Mouse (Mus musculus): ENCODE data around the gene Gcc2.

Gcc2 gene

GRCm38 (mm10) chr10:58255213-58255892 is at the start of gene Gcc2:
Gene Gcc2, plus strand, starts transcription at chr10:58255497.
- in situ Hi-C loops (cut with MboI, MseI): no loop called here

- in situ Hi-C loops (cut with MboI, MseI): loop anchor here (25.0 kb wide), 2 partner anchors 681 to 994 kb away; no protein-coding TSS in a partner anchor
Measured at GRCm38 (mm10) chr10:58205986-58206385, 49.3 kb upstream of the Gcc2 start.

- in situ Hi-C loops (cut with MboI, MseI): loop anchor here (25.0 kb wide), 2 partner anchors 680 to 995 kb away; no protein-coding TSS in a partner anchor
Measured at GRCm38 (mm10) chr10:58206639-58207404, 48.5 kb upstream of the Gcc2 start.

DNA sequence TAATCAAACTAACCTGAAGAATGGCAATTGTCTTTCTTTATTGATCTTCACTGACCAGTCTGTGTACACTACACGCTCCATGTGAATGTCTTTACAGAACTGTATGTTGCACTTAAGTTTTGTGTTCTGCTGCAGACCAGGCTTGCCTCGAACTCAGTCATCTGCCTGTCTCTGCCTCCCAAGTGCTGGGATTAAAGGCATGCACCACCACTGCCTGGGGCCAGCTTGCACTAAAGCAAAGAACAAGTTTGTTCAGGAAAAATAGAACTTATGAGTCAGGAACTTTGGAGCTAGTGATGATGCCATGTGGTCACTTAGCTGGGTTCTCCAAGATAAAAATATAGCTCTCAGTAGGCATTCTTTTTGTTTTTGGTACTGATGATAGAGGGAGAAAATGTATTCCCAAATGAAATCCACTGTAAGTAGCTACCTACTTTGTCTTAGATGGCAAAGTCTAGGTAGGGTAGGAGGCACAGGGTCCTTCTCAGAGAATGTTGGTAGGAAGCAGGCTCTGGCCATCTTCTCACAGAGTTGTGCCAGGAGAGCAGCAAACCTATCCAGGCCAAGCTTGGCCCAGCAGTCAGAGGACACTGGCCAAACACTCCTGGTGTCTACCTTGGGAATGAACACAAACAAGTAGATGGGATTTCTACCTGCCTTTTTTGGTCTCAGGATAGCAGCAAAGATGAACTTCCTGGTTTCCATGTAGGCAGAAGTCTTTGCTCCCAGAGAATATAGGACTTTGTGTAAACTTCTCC is 45.4 kb upstream of the Gcc2 start:
- in situ Hi-C loops (cut with MboI, MseI): loop anchor here (25.0 kb wide), 2 partner anchors 677 to 998 kb away; no protein-coding TSS in a partner anchor

DNA sequence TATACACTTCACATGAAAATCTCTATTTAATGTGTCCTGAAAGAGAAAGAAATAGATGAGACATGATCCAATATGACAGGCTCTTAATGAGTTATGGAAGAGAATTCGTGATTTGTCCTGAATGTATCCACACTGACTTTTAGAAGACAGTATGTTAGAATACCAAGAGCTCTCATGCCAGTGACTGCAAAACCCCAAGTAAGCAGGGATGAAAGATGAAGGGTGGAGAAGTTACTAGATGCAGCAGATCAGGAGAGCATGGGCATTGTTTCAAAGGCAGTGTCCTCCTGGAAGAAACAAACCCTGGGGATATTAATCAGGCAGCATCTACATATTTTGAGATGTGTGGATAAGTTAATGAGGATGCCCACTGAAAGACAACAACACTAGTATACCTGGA is 44.8 kb upstream of the Gcc2 start:
- in situ Hi-C loops (cut with MboI, MseI): loop anchor here (25.0 kb wide), 2 partner anchors 677 to 998 kb away; no protein-coding TSS in a partner anchor

GRCm38 (mm10) chr10:58211213-58211612 is 44.1 kb upstream of the Gcc2 start:
- in situ Hi-C loops (cut with MboI, MseI): loop anchor here (25.0 kb wide), 2 partner anchors 676 to 999 kb away; no protein-coding TSS in a partner anchor

- in situ Hi-C loops (cut with MboI, MseI): loop anchor here (25.0 kb wide), 2 partner anchors 675 to 1000 kb away; no protein-coding TSS in a partner anchor
Measured at GRCm38 (mm10) chr10:58212230-58212629, 43.1 kb upstream of the Gcc2 start.

DNA sequence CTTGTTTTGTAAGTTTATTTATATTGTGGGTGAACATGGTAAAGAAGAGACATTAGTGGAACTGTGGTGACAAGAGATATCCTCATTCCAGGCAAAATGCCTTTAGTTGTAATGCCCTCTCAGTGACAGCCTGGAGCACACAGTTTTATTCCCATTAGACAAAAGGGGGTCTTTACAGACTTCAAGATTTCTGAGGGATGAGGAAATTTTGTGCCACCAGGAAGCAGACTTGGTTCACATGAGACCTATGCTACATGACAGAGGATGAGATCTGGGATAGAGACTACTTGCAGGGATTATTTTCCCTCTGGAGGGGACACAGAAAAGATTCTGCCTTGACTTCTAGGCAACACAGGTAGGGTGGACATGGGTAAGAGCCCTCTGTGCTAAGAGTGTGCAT is 40.8 kb upstream of the Gcc2 start:
- in situ Hi-C loops (cut with MboI, MseI): loop anchor here (25.0 kb wide), 2 partner anchors 673 to 1002 kb away; no protein-coding TSS in a partner anchor

GRCm38 (mm10) chr10:58214934-58215333 is 40.4 kb upstream of the Gcc2 start:
- in situ Hi-C loops (cut with MboI, MseI): loop anchor here (25.0 kb wide), 2 partner anchors 672 to 1003 kb away; no protein-coding TSS in a partner anchor

GRCm38 (mm10) chr10:58215353-58215752 is 39.9 kb upstream of the Gcc2 start:
- in situ Hi-C loops (cut with MboI, MseI): loop anchor here (25.0 kb wide), 2 partner anchors 672 to 1003 kb away; no protein-coding TSS in a partner anchor

DNA sequence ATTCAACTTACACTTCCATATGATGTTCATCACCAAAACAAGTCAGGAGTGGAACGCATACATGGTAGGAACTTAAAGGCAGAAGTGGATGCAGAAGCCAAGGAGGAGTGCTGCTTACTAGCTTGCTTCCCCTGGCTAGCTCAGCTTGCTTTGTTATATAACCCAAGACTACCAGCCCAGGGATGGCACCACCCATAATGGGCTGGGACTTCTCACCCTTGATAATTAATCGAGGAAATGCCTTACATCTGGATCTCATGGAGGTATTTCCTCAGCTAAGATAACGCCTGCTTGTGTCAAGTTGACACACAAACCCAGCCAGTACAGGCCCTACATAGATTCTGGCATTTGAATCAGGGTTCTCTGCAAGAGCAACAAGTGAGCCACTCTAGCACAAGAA is 37.9 kb upstream of the Gcc2 start:
- in situ Hi-C loops (cut with MboI, MseI): loop anchor here (25.0 kb wide), 2 partner anchors 670 to 1005 kb away; no protein-coding TSS in a partner anchor

DNA sequence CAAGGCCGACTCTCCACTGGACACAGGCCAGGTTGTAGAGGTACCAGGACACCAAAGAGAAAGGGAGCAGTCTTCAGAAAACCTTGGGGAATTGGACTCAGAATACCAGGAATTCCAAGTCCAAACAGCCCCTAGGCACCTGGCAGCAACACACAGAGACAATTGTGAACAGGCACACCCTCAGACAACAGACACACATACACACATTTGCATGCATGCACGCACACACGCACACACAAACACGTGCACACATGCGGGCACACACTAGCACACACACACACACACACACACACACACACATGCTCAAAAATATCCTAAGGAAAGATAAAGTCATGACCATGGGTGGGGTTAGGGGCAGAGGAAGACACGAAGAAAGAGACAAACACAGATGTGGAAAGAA is 34.6 kb upstream of the Gcc2 start:
- in situ Hi-C loops (cut with MboI, MseI): loop anchor here (5.0 to 25.0 kb wide), 6 partner anchors 363 to 1008 kb away; no protein-coding TSS in a partner anchor

GRCm38 (mm10) chr10:58221571-58221970 is 33.7 kb upstream of the Gcc2 start:
- in situ Hi-C loops (cut with MboI, MseI): loop anchor here (5.0 to 25.0 kb wide), 6 partner anchors 364 to 1009 kb away; no protein-coding TSS in a partner anchor

- in situ Hi-C loops (cut with MboI, MseI): loop anchor here (5.0 to 25.0 kb wide), 6 partner anchors 366 to 1011 kb away; no protein-coding TSS in a partner anchor
Measured at GRCm38 (mm10) chr10:58223161-58223560, 32.1 kb upstream of the Gcc2 start.

- in situ Hi-C loops (cut with MboI, MseI): loop anchor here (5.0 to 25.0 kb wide), 6 partner anchors 367 to 1012 kb away; no protein-coding TSS in a partner anchor
Measured at GRCm38 (mm10) chr10:58223972-58224805, 31.1 kb upstream of the Gcc2 start.

GRCm38 (mm10) chr10:58224827-58225785 is 30.2 kb upstream of the Gcc2 start, which contains the start of gene AW822073:
Gene AW822073, minus strand, starts transcription at chr10:58224930.
- in situ Hi-C loops (cut with MboI, MseI): loop anchor here (5.0 to 25.0 kb wide), 8 partner anchors 368 to 1613 kb away; no protein-coding TSS in a partner anchor

GRCm38 (mm10) chr10:58226357-58226756 is 28.9 kb upstream of the Gcc2 start:
- in situ Hi-C loops (cut with MboI, MseI): loop anchor here (10.0 to 25.0 kb wide), 3 partner anchors 662 to 1614 kb away; no protein-coding TSS in a partner anchor

DNA sequence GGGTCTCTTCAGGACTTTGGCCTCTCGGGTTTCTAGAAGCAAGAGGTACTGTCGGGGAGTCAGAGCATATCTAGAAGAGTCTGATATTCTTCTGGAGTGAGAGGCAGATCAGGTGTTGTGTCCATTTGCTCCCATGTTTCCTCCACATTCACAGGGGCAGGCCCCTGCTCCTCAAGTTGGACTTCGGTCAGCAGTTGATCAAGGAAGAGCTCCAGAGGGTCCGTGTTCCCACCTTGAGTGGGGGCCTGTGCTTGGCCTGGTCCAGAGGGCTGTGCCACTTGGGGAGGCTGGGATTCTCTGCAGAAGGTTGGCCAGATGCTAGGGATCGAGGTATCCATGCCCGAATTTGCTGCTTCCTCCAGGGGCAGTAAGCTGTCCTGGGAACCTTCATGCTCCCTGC is 27.5 kb upstream of the Gcc2 start:
- in situ Hi-C loops (cut with MboI, MseI): loop anchor here (10.0 to 25.0 kb wide), 3 partner anchors 663 to 1615 kb away; no protein-coding TSS in a partner anchor

Data from regulatory T cell (primary cell).